Mouse (Mus musculus) cerebellum, adult 2 months (tissue): ENCODE results near the gene Prom1.

Experiments used
- CTCF ChIP-seq: fragments of 200-500 bp; IDR thresholded peaks from 2 replicates; pipeline ENCODE4 v1.5.1; 2011; ENCODE audit warnings: low read depth, mild to moderate bottlenecking, control low read depth, low read length, moderate library complexity, borderline replicate concordance; ENCODE audit not compliant: insufficient read depth
- POLR2A ChIP-seq: fragments of 200-500 bp; IDR thresholded peaks from 2 replicates; pipeline ENCODE4 v1.6.1; 2011; ENCODE audit warnings: low read length, control low read depth, borderline replicate concordance; ENCODE audit not compliant: insufficient read depth

DNA sequence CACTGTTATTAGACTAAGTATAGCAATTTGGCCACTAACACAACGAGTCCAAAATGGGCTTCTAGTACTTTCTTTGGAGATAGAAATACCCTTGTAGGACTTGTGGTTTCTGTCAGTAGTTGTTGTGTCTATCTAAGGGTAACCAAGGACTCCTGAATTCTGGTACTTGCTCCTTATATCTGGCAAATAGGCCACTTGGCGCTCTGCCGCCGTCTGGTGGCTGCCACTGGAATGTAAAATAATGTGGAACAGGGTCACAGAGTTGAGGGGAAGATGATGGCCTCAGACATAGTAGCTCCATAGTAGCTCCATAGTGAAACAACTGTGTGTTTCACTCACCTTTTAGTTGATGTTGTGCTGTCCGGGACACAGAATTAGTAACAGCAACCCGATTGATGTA, 111.5 kb downstream of the Prom1 start:
- TF ChIP-seq POLR2A (no peak), CTCF (peak; percentile 58)
